Mouse (Mus musculus): ENCODE data around the gene Lrig2.

DNA sequence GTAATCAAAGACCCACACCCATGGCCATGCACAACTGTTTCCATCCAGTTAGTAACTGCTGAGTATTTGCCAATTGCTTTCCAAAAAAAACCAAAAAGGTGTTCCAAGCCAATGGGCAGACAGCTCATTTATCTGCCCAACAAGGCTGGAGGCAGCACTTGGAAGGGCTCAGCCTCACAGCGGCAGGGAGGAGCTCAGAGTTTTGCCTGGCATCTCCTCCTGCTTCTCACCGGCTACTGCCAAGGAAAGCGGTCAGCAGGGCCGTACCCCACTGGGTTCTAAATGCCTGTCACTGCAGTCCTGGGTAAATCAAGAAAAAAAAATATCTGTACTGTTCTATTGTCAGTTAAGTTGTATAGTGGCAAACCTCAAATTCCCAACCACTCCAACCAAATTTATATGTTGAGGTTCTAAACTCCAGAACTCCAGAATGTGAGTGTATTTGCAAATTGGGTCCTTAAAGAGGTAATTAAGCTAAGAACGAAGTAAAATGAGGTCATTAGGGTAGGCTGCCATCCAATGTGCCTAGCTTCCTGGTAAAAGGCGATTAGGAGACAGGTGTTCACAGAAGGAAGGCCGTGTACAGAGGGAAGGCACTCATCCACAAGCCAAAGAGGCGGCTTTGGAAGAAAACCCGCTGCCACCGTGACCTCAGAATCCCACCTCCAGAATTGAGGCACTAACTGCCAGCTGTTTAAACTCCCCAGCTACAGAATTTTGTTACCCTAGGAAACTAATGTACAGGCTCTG, 112.2 kb downstream of the Lrig2 start:
- TF ChIP-seq MAFK (IDR thresholded peaks at IDR 0.05; ENCODE audit: insufficient read depth, low read depth, low read length) (no peak), ZNF384 (IDR thresholded peaks at IDR 0.05; ENCODE audit: low read depth, low read length) (no peak), HCFC1 (IDR thresholded peaks at IDR 0.05; ENCODE audit: borderline replicate concordance, insufficient read depth, low read length) (no peak)
